Mouse (Mus musculus) C2C12 (cell line): ENCODE results near the gene Bard1.

Source experiments
- CEBPB ChIP-seq: IDR thresholded peaks from one replicate; pipeline ENCODE4 v1.6.1; 2011; ENCODE audit warnings: low read depth, mild to moderate bottlenecking, control low read depth, moderate library complexity
- CTCF ChIP-seq: IDR thresholded peaks from one replicate; pipeline ENCODE4 v1.5.1; 2011; ENCODE audit not compliant: control insufficient read depth, insufficient read depth, insufficient read length
- MAX ChIP-seq: IDR thresholded peaks from one replicate; pipeline ENCODE4 v1.6.1; 2011; ENCODE audit warnings: mild to moderate bottlenecking, control low read depth
- USF1 ChIP-seq: IDR thresholded peaks from one replicate; pipeline ENCODE4 v1.6.1; 2011; ENCODE audit warnings: low read depth, mild to moderate bottlenecking, control low read depth, moderate library complexity

DNA sequence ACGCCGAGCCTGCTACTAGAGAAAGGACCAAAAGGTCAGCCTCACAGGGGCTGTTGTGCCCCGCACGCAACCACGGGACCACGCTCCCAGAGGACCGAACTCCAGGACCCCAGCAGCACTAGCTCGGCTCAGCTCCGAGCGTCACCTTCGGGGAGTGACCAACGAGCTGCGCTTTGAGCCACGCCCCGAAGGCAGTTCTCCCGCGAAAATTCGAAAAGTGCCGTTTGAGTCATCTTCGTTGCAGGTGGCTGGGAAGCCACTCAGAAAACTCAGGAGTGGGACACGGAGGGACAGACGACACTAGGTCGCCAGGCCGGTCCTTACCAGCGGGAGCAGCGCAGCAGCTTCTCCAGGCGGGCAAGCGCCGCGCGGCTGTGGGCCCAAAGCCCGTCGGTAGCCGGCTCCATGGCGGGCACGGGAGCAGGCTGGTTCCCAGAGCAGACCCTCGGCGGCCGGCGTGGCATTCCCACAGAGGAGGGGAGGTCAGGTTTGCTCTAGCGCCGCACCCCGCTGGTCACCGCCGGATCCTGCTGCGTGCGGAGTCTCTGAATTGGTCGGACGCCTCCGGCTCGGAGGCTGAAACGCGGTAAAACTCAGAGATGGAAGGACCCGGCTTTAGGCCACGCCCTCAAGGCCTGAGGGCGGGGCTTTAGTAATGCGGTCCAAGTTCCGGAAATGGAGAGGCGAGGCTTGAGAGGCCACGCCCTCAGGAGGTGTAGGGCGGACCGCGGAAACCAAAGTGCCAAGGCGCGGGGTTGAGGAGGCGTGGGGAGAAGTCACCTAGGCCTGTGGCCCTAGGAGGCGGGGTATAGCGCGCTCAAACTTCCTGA lies at the start of gene Bard1:
- TF ChIP-seq CTCF (no peak), MAX (peak; percentile 64), USF1 (no peak), CEBPB (no peak)
